Comparison of ENCODE assay signal across 8 mouse cellular contexts in genomic region chr9:25173171-25173570, GRCm38 (mm10). TPM values are rescaled to one million over a fixed set of nuclear protein-coding genes. Genes with fewer than 3 reads are reported as not detected.
A peak's percentile ranks its signal among the peaks of the same experiment; 100 is the strongest.
DNase-seq lines count a peak whose midpoint lies in the region; ATAC-seq and TF ChIP-seq lines count a peak whose summit lies in the region.

No protein-coding gene starts in this region.

- H3K9ac ChIP-seq in liver, embryonic 15.5 days = no peak overlapping the region
- no peak overlapping the region for H3K9ac ChIP-seq in stomach, postnatal 0 days (ENCODE audit: low read length)

- intact Hi-C loops in gastrocnemius, postnatal 14 days (cut with DNase I; ENCODE audit: low total_unique reads) = no loop called here
- intact Hi-C loops in left cerebral cortex, postnatal 14 days (cut with DNase I) = loop anchor here (5.0 kb wide), 1 partner anchor 34 kb away; no protein-coding TSS in a partner anchor

- 11% methylated on average over 4 of the region's 4 CpGs for WGBS in heart, embryonic 10.5 days
- under 1% methylated on average over 4 of the region's 4 CpGs for WGBS in liver, embryonic 15.5 days (ENCODE audit: insufficient replicate concordance)
- WGBS in stomach, postnatal 0 days = 34% methylated on average over 4 of the region's 4 CpGs

- H3K9me3 ChIP-seq in heart, embryonic 10.5 days = no peaks in the 10 kb centered on the region
- no peaks in the 10 kb centered on the region for H3K9me3 ChIP-seq in liver, embryonic 15.5 days (replicated peaks)
- H3K9me3 ChIP-seq in stomach, postnatal 0 days (ENCODE audit: control insufficient read depth, low read length) = no peaks in the 10 kb centered on the region

- no peak overlapping the region for H3K4me2 ChIP-seq in liver, embryonic 15.5 days
- H3K4me2 ChIP-seq in stomach, postnatal 0 days (replicated peaks; ENCODE audit: low read depth) = no peak overlapping the region

- H3K4me1 ChIP-seq in heart, embryonic 10.5 days = peaks cover 32% of the 10 kb centered on the region
- peaks cover 17% of the 10 kb centered on the region for H3K4me1 ChIP-seq in liver, embryonic 15.5 days (replicated peaks)
- H3K4me1 ChIP-seq in stomach, postnatal 0 days (replicated peaks; ENCODE audit: control insufficient read depth, insufficient read depth) = peaks cover 5% of the 10 kb centered on the region; the same call in 1 of the 2 replicates

- no peak for TF ChIP-seq EP300 in stomach, postnatal 0 days (optimal IDR thresholded peaks at IDR 0.05)

- H3K36me3 ChIP-seq in heart, embryonic 10.5 days = no peaks in the 10 kb centered on the region
- H3K36me3 ChIP-seq in liver, embryonic 15.5 days (replicated peaks) = no peaks in the 10 kb centered on the region
- no peaks in the 10 kb centered on the region for H3K36me3 ChIP-seq in stomach, postnatal 0 days (ENCODE audit: control insufficient read depth, insufficient read depth, low read length)

- DNase-seq in right cerebral cortex, postnatal 36 days (ENCODE audit: low spot score in 2 of 2) = peak; percentile 14 to 42
- DNase-seq in right cerebral cortex, adult 2 months (ENCODE audit: low spot score in 2 of 2) = no peak
- DNase-seq in heart, embryonic 10.5 days (ENCODE audit: low spot score) = peak; percentile 78
- DNase-seq in stomach, postnatal 0 days (ENCODE audit: low spot score) = peak; percentile 75
- no peak for DNase-seq in gastrocnemius, postnatal 14 days
- DNase-seq in left cerebral cortex, postnatal 14 days (ENCODE audit: low spot score in 2 of 2) = no peak
- no peak for DNase-seq in layer of hippocampus, postnatal 25 days (ENCODE audit: extremely low spot score in 1 of 2, low spot score in 1 of 2)

- H3K4me3 ChIP-seq in heart, embryonic 10.5 days = no peak overlapping the region
- no peak overlapping the region for H3K4me3 ChIP-seq in liver, embryonic 15.5 days (replicated peaks)
- no peak overlapping the region for H3K4me3 ChIP-seq in stomach, postnatal 0 days (ENCODE audit: low read depth, low read length)

- H3K27ac ChIP-seq in heart, embryonic 10.5 days = peak overlapping the region; percentile 67
- H3K27ac ChIP-seq in liver, embryonic 15.5 days (replicated peaks) = 0 out of 2 replicates have a peak overlapping the region, but pooled peaks have one; percentile 29
- H3K27ac ChIP-seq in stomach, postnatal 0 days (replicated peaks) = no peak overlapping the region

- no peak for TF ChIP-seq CTCF in stomach, postnatal 0 days (IDR thresholded peaks at IDR 0.05; ENCODE audit: low read depth)

- no peaks in the 10 kb centered on the region for H3K27me3 ChIP-seq in heart, embryonic 10.5 days (ENCODE audit: insufficient read depth, poor library complexity, severe bottlenecking)
- H3K27me3 ChIP-seq in liver, embryonic 15.5 days = no peaks in the 10 kb centered on the region
- H3K27me3 ChIP-seq in stomach, postnatal 0 days (ENCODE audit: control insufficient read depth, insufficient read depth, low read length) = no peaks in the 10 kb centered on the region

- ATAC-seq in liver, embryonic 15.5 days (ENCODE audit: insufficient read depth) = peak; percentile 80
- peak; percentile 85 for ATAC-seq in stomach, postnatal 0 days (ENCODE audit: low FRiP score, low TSS enrichment)

RNA-seq across cellular contexts. Expression of gene Herpud2, which starts 21.6 kb away (rescaled TPM):
- polyA plus RNA-seq in heart, embryonic 10.5 days (2016; fragmentation: Nextera tagmentation; extraction: Ambion mirVana) = 23.7 and 25.6 TPM in 2 replicates
- polyA plus RNA-seq in liver, embryonic 15.5 days (2015; fragmentation: Nextera tagmentation; extraction: Ambion mirVana) = 15.1 and 15.8 TPM in 2 replicates
- 24.3 and 25.8 TPM in 2 replicates for polyA plus RNA-seq in stomach, postnatal 0 days (2015; fragmentation: Nextera tagmentation; extraction: Ambion mirVana)
- total RNA-seq in gastrocnemius, postnatal 14 days (2021) = 10 to 100 TPM; 37.5 to 37.6 TPM
- 10 to 100 TPM; 52.6 to 55.4 TPM for total RNA-seq in left cerebral cortex, postnatal 14 days (2021)
- 10 to 100 TPM; 48.5 to 49.8 TPM for total RNA-seq in layer of hippocampus, postnatal 25 days (2021)

Comparison
In these comparisons a context has a peak if more than half of its experiments do, and no peak if none do; other contexts are left out.
1. DNase-seq: peak in right cerebral cortex, postnatal 36 days (2 of 2), heart, embryonic 10.5 days (single experiment) and stomach, postnatal 0 days (single experiment); none in right cerebral cortex, adult 2 months (0 of 2), gastrocnemius, postnatal 14 days (single experiment), left cerebral cortex, postnatal 14 days (0 of 2) and layer of hippocampus, postnatal 25 days (0 of 2).